ENCODE assay signal across 13 mouse cellular contexts in the genomic region with DNA sequence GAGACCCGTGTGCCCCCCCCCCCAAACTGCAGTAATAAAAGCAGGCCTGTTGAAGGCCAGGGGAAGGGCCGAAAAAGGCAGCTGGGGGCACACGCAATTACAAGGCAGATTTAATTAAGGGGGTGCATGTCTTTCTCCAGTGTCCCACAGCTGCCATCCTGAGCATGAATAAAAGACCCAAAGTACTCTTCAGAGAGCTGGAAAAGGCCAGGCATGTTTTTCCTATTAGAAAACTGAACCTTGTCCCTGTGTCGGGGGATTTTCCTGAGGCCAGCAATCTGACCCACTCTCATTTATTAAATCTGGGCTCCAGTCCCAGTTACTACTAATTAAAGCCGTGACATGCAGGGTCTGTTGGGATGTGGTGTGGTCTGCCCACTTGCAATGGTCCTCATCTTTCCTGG. TPM values are rescaled to one million over a fixed set of nuclear protein-coding genes. Genes with fewer than 3 reads are reported as not detected.
A peak's percentile ranks its signal among the peaks of the same experiment; 100 is the strongest.
DNase-seq lines count a peak whose midpoint lies in the region; ATAC-seq and TF ChIP-seq lines count a peak whose summit lies in the region.
"Had no signal": no experiment of that assay in that cellular context is flagged by ENCODE, and none has a peak within 500 bp of the region (broad histone marks: within the 10 kb centered on the region; RNA-seq: fewer than 3 reads in every experiment).

No protein-coding gene starts in this region.

- TF ChIP-seq CTCF in thymus, adult 2 months (IDR thresholded peaks at IDR 0.05; ENCODE audit: borderline replicate concordance, control insufficient read depth, extremely low read depth, insufficient read depth, low read length, poor library complexity): no peak

- WGBS in hindbrain, embryonic 12.5 days: 62% methylated on average over 5 of the region's 5 CpGs
- WGBS in hindbrain, embryonic 11.5 days: 69% methylated on average over 5 of the region's 5 CpGs
- 38% methylated on average over 5 of the region's 5 CpGs for WGBS in embryonic facial prominence, embryonic 10.5 days
- WGBS in forebrain, embryonic 16.5 days: 14% methylated on average over 5 of the region's 5 CpGs
- 28% methylated on average over 5 of the region's 5 CpGs for WGBS in limb, embryonic 10.5 days
- WGBS in thymus, adult 2 months: 92% methylated on average over 5 of the region's 5 CpGs
- 81% methylated on average over 5 of the region's 5 CpGs for WGBS in midbrain, embryonic 11.5 days

- peak overlapping the region; percentile 58 for H3K27ac ChIP-seq in hindbrain, embryonic 12.5 days
- H3K27ac ChIP-seq in hindbrain, embryonic 11.5 days (ENCODE audit: low read depth, low read length): no peak overlapping the region
- H3K27ac ChIP-seq in embryonic facial prominence, embryonic 10.5 days (replicated peaks): peak overlapping the region; percentile 68
- H3K27ac ChIP-seq in forebrain, embryonic 16.5 days (ENCODE audit: low read length): no peak overlapping the region
- H3K27ac ChIP-seq in limb, embryonic 10.5 days: peak overlapping the region; percentile 74
- no peak overlapping the region for H3K27ac ChIP-seq in thymus, adult 2 months (ENCODE audit: control insufficient read depth, insufficient read depth, low read length)
- no peak overlapping the region for H3K27ac ChIP-seq in midbrain, embryonic 11.5 days (ENCODE audit: low read depth, low read length)
- H3K27ac ChIP-seq: stomach, embryonic 15.5 days had no signal

- no peak overlapping the region for H3K4me3 ChIP-seq in hindbrain, embryonic 12.5 days
- H3K4me3 ChIP-seq in hindbrain, embryonic 11.5 days (ENCODE audit: low read depth, low read length): no peak overlapping the region
- H3K4me3 ChIP-seq in embryonic facial prominence, embryonic 10.5 days: no peak overlapping the region
- H3K4me3 ChIP-seq in forebrain, embryonic 16.5 days (replicated peaks; ENCODE audit: low read length): no peak overlapping the region
- no peak overlapping the region for H3K4me3 ChIP-seq in limb, embryonic 10.5 days
- no peak overlapping the region for H3K4me3 ChIP-seq in thymus, adult 2 months (ENCODE audit: control insufficient read depth, insufficient read depth, low read length)
- no peak overlapping the region for H3K4me3 ChIP-seq in midbrain, embryonic 11.5 days (ENCODE audit: low read depth, low read length)
- H3K4me3 ChIP-seq: stomach, embryonic 15.5 days had no signal

- no peak for ATAC-seq in hindbrain, embryonic 12.5 days (ENCODE audit: low FRiP score)
- no peak for ATAC-seq in hindbrain, embryonic 11.5 days (ENCODE audit: low FRiP score)
- ATAC-seq in forebrain, embryonic 16.5 days: peak; percentile 72
- ATAC-seq in midbrain, embryonic 11.5 days (ENCODE audit: low FRiP score): no peak

- no peaks in the 10 kb centered on the region for H3K36me3 ChIP-seq in hindbrain, embryonic 12.5 days
- no peaks in the 10 kb centered on the region for H3K36me3 ChIP-seq in hindbrain, embryonic 11.5 days (ENCODE audit: control insufficient read depth, insufficient read depth, low read length)
- no peaks in the 10 kb centered on the region for H3K36me3 ChIP-seq in embryonic facial prominence, embryonic 10.5 days (replicated peaks)
- no peaks in the 10 kb centered on the region for H3K36me3 ChIP-seq in forebrain, embryonic 16.5 days (ENCODE audit: control insufficient read depth, insufficient read depth)
- H3K36me3 ChIP-seq in limb, embryonic 10.5 days: no peaks in the 10 kb centered on the region
- H3K36me3 ChIP-seq in thymus, adult 2 months (ENCODE audit: control insufficient read depth, insufficient read depth, low read length): no peaks in the 10 kb centered on the region
- H3K36me3 ChIP-seq in midbrain, embryonic 11.5 days (ENCODE audit: control insufficient read depth, insufficient read depth, low read length): no peaks in the 10 kb centered on the region
- H3K36me3 ChIP-seq: G1E; stomach, embryonic 15.5 days had no signal

- no peak overlapping the region for H3K4me2 ChIP-seq in hindbrain, embryonic 12.5 days (replicated peaks)
- no peak overlapping the region for H3K4me2 ChIP-seq in hindbrain, embryonic 11.5 days (replicated peaks; ENCODE audit: low read depth, low read length)
- H3K4me2 ChIP-seq in forebrain, embryonic 16.5 days (ENCODE audit: low read length): no peak overlapping the region
- H3K4me2 ChIP-seq in midbrain, embryonic 11.5 days: no peak overlapping the region
- H3K4me2 ChIP-seq: stomach, embryonic 15.5 days had no signal

- H3K9ac ChIP-seq in hindbrain, embryonic 12.5 days: no peak overlapping the region
- no peak overlapping the region for H3K9ac ChIP-seq in hindbrain, embryonic 11.5 days (ENCODE audit: low read depth, low read length)
- H3K9ac ChIP-seq in forebrain, embryonic 16.5 days (replicated peaks; ENCODE audit: low read depth, low read length): no peak overlapping the region
- no peak overlapping the region for H3K9ac ChIP-seq in midbrain, embryonic 11.5 days (ENCODE audit: low read length)
- H3K9ac ChIP-seq: stomach, embryonic 15.5 days had no signal

- no peaks in the 10 kb centered on the region for H3K9me3 ChIP-seq in hindbrain, embryonic 12.5 days (replicated peaks)
- no peaks in the 10 kb centered on the region for H3K9me3 ChIP-seq in hindbrain, embryonic 11.5 days (ENCODE audit: control insufficient read depth, low read length)
- H3K9me3 ChIP-seq in embryonic facial prominence, embryonic 10.5 days: no peaks in the 10 kb centered on the region
- no peaks in the 10 kb centered on the region for H3K9me3 ChIP-seq in forebrain, embryonic 16.5 days (ENCODE audit: control insufficient read depth, low read length)
- no peaks in the 10 kb centered on the region for H3K9me3 ChIP-seq in limb, embryonic 10.5 days (replicated peaks)
- no peaks in the 10 kb centered on the region for H3K9me3 ChIP-seq in midbrain, embryonic 11.5 days (ENCODE audit: control insufficient read depth, low read length)
- H3K9me3 ChIP-seq: G1E; stomach, embryonic 15.5 days had no signal

- no peak for DNase-seq in hindbrain, embryonic 11.5 days (ENCODE audit: low spot score)
- no peak for DNase-seq in embryonic facial prominence, embryonic 10.5 days (ENCODE audit: low spot score)
- DNase-seq in limb, embryonic 10.5 days (ENCODE audit: low spot score): no peak
- DNase-seq in thymus, adult 2 months: no peak
- DNase-seq in midbrain, embryonic 11.5 days (ENCODE audit: low spot score, missing footprints): no peak
- no peak for DNase-seq in lung, postnatal 36 days
- DNase-seq: B cell, adult 2 months; cerebellum, adult 2 months; heart, postnatal 14 days had no signal

- H3K27me3 ChIP-seq in hindbrain, embryonic 12.5 days: no peaks in the 10 kb centered on the region
- H3K27me3 ChIP-seq in hindbrain, embryonic 11.5 days (ENCODE audit: control insufficient read depth, insufficient read depth, low read length): no peaks in the 10 kb centered on the region
- no peaks in the 10 kb centered on the region for H3K27me3 ChIP-seq in embryonic facial prominence, embryonic 10.5 days (replicated peaks; ENCODE audit: low read depth, poor library complexity, severe bottlenecking)
- H3K27me3 ChIP-seq in forebrain, embryonic 16.5 days (replicated peaks; ENCODE audit: control insufficient read depth, insufficient read depth, low read length): no peaks in the 10 kb centered on the region
- no peaks in the 10 kb centered on the region for H3K27me3 ChIP-seq in limb, embryonic 10.5 days (ENCODE audit: low read depth, poor library complexity, severe bottlenecking)
- H3K27me3 ChIP-seq in thymus, adult 2 months (ENCODE audit: control insufficient read depth, insufficient read depth, low read length): no peaks in the 10 kb centered on the region
- no peaks in the 10 kb centered on the region for H3K27me3 ChIP-seq in midbrain, embryonic 11.5 days (ENCODE audit: control insufficient read depth, insufficient read depth, low read length)
- H3K27me3 ChIP-seq: stomach, embryonic 15.5 days had no signal

- TF ChIP-seq POLR2A in thymus, adult 2 months (IDR thresholded peaks at IDR 0.05; ENCODE audit: control insufficient read depth, extremely low read depth, insufficient read depth, low read length, poor library complexity): no peak

- peaks cover 10% of the 10 kb centered on the region; the same call in 1 of the 2 replicates for H3K4me1 ChIP-seq in hindbrain, embryonic 12.5 days
- H3K4me1 ChIP-seq in hindbrain, embryonic 11.5 days (replicated peaks; ENCODE audit: control insufficient read depth, insufficient read depth, low read length): no peaks in the 10 kb centered on the region
- peaks cover 36% of the 10 kb centered on the region for H3K4me1 ChIP-seq in embryonic facial prominence, embryonic 10.5 days
- H3K4me1 ChIP-seq in forebrain, embryonic 16.5 days (replicated peaks; ENCODE audit: control insufficient read depth, insufficient read depth, low read length): peaks cover 6% of the 10 kb centered on the region; the same call in 1 of the 2 replicates
- H3K4me1 ChIP-seq in limb, embryonic 10.5 days: peaks cover 52% of the 10 kb centered on the region
- H3K4me1 ChIP-seq in thymus, adult 2 months (replicated peaks; ENCODE audit: control insufficient read depth, insufficient read depth, low read length): peaks cover 6% of the 10 kb centered on the region; the same call in 1 of the 2 replicates
- H3K4me1 ChIP-seq in midbrain, embryonic 11.5 days (ENCODE audit: control insufficient read depth, insufficient read depth, low read length): no peaks in the 10 kb centered on the region
- H3K4me1 ChIP-seq: stomach, embryonic 15.5 days had no signal

RNA-seq across cellular contexts. Expression of a gene that starts 9.4 kb away (rescaled TPM):
- 2.7 and 3.9 TPM in 2 replicates for polyA plus RNA-seq in hindbrain, embryonic 12.5 days (2016; fragmentation: Nextera tagmentation; extraction: Ambion mirVana)
- polyA plus RNA-seq in hindbrain, embryonic 11.5 days (2014; fragmentation: Nextera tagmentation; extraction: Ambion mirVana): 1.0 and 1.2 TPM in 2 replicates
- polyA plus RNA-seq in embryonic facial prominence, embryonic 10.5 days (2016; fragmentation: Nextera tagmentation; extraction: Ambion mirVana): 5.6 and 6.5 TPM in 2 replicates
- polyA plus RNA-seq in forebrain, embryonic 16.5 days (2015; fragmentation: Nextera tagmentation; extraction: Ambion mirVana): 3.3 and 4.4 TPM in 2 replicates
- 4.3 and 5.2 TPM in 2 replicates for polyA plus RNA-seq in limb, embryonic 10.5 days (2016; fragmentation: Nextera tagmentation; extraction: Ambion mirVana)
- 4.9 and 5.7 TPM in 2 replicates for polyA plus RNA-seq in thymus, adult 2 months (2012; rRNA removed)
- 0.51 and 0.66 TPM in 2 replicates for polyA plus RNA-seq in midbrain, embryonic 11.5 days (2014; fragmentation: Nextera tagmentation; extraction: Ambion mirVana)
- polyA plus RNA-seq: G1E had no signal

Comparison
In these comparisons a context has a peak if more than half of its experiments do, and no peak if none do; other contexts are left out.
1. H3K27ac ChIP-seq: peak in hindbrain, embryonic 12.5 days (single experiment), embryonic facial prominence, embryonic 10.5 days (single experiment) and limb, embryonic 10.5 days (single experiment); none in hindbrain, embryonic 11.5 days (single experiment), forebrain, embryonic 16.5 days (single experiment), thymus, adult 2 months (single experiment) and midbrain, embryonic 11.5 days (single experiment).